Mouse (Mus musculus) thymus, postnatal 36 days (tissue): ENCODE data around the gene Gm49318.

Experiments
- DNase-seq, 2 experiments: peaks; one replicate each; pipeline ENCODE4 v3.0.0; 2022; ENCODE audit warnings: mixed read lengths in 2 of 2

Gene Gm49318

DNA sequence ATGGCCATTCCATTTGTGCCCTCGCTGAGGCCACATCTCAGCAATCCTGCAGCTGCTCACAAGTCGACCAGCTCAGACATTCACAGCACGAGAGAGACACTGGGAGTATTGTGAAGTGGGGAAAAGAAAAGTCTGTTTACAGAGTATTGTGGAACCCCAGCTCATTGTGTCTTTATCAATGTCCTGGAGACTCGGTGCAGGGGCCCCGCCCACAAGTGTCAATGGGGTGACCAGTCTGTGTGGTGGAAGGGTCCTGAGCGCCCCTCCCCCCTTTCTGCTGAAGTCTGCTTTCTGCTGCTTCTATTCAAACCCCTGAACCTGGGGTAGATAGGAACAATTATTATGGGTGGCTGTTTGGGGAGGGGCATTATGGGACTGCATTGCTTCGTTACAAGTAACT is 42.6 kb downstream of the Gm49318 start:
- no peak for DNase-seq

GRCm38 (mm10) chr9:22024592-22024991 is 46.5 kb downstream of the Gm49318 start:
- no peak for DNase-seq

GRCm38 (mm10) chr9:22017208-22017825 is 53.7 kb downstream of the Gm49318 start:
- no peak for DNase-seq

- DNase-seq, result no peak
These were observed 54.8 kb downstream of the Gm49318 start for GRCm38 (mm10) chr9:22016245-22016644.

DNA sequence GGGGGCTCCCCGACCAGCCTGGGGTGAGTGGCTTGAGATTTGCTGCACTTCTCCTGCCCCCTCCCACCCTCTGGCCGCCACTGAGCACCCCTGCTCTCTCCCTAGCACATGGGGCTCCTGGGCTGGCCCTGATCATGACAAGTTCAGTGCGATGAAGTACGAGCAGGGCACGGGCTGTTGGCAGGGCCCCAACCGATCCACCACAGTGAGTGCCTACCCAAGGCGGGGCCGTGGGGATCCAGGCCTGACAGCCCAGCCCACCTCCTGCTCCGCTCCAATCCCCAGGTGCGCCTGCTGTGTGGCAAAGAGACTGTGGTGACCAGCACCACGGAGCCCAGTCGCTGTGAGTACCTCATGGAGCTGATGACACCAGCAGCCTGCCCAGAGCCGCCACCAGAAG is 58.3 kb downstream of the Gm49318 start:
- no peak for DNase-seq

- no peak for DNase-seq
These were observed 60.0 kb downstream of the Gm49318 start for GRCm38 (mm10) chr9:22011055-22011454.

- no peak for DNase-seq
These were observed 66.5 kb downstream of the Gm49318 start for GRCm38 (mm10) chr9:22004546-22004945.

- peak in 1 of 2 experiments; percentile 64 for DNase-seq
These were observed 67.9 kb downstream of the Gm49318 start for GRCm38 (mm10) chr9:22003163-22003554.

DNA sequence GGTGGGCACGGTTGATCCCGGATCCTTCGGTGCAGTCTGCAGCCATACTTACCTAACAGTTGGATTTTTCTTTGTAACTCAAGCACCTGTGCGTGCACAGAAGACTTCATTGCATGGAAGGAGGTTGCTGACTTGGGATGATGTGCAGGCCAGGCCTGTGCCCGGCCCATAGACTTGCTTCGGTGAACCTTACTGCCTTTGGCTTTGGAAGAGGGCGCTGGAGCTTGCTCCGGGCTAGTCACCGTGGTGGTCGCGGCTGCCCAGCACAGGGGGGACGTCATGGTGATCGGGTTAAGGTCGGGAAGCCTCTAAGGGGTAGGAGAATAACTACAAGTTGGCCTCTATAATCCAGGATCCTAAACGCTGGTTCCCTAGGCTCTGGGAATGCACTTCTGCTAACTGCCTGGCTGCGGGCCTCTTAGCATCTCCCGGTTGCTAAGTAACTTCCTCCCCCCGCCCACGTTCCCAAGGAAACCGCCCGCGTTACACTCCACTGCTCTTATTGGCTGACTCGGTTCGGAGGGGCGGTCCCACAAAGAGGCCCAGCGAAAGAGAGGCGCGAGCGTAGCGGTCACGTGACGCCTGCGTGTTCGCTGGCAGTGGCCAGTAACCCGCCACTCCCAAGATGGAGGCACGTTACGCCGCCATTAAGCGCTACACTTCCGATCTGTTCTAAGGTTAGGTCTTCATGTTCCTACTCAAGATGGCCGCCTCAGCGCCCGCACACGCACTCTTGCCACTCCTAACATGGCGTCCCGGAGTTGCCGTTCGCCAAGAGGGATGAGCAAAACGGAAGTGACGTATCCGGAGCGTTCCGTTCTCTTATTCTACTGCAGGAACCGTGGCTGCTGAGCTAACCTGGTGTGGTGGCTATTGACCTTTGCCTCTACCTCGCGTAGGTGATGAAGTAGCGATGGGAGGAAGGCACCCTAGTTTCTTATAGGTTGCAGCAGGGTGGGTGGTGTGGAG is 68.6 kb downstream of the Gm49318 start, which contains the start of the genes Ccdc151 and Prkcsh:
Gene Ccdc151 (minus strand): TSS at position 441 of the 969 bp plus-strand sequence.
Gene Prkcsh (plus strand): TSS at position 613 of the 969 bp plus-strand sequence.
- DNase-seq, result peak; percentile 97 to 99

GRCm38 (mm10) chr9:22001633-22002032 is 69.4 kb downstream of the Gm49318 start:
- DNase-seq, result no peak

DNA sequence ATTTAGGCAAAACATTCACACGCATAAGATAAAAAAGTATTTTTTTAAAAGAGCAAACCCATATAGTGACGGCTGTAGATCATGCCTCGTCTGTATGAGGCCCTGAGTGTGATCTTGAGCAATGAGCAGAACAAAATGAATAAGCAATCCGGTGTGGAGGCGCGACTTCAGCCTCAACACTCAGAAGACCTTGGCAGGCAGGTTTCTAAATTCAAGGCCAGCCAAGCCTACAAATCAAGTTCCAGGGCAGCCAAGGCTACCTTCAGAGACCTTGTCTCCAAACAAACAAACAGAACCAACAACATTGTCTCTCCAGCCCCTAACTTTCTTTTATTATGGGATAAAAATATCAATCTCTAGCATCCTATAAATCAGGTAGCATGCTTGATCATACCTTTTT is 70.8 kb downstream of the Gm49318 start:
- DNase-seq, result no peak

DNA sequence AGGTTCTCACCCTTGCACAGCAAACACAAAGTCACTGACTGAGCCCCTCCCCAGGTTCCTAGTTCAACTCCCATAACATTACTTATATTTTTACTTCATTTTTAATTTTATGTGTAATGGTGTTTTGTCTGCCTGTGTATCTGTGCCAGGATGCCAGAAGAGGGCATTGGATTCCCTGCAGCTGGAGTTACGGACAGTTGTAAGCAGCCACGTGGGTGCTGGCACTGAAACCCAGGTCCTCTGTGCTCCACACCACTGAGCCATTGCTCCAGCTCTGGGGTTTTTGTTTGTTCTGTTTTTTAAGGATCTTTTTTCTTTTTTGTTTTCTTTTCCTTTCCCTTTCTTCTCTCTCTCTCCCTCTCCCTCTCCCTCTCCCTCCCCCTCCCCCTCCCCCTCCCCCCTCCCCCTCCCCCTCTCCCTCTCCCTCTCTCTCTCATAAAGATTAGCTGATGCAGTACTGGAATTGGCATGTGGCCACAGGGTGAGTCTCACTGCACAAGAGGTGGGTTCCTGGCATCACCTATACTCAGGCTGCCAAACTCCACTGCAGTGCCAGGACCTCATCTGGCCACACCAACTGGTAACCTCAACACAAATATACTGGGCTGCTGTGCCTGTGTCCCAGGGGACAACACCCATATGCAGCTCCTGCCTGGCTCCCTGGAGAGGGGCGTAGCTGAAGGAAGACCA is 74.7 kb downstream of the Gm49318 start:
- no peak for DNase-seq

GRCm38 (mm10) chr9:21992227-21992626 is 78.8 kb downstream of the Gm49318 start:
- no peak for DNase-seq

DNA sequence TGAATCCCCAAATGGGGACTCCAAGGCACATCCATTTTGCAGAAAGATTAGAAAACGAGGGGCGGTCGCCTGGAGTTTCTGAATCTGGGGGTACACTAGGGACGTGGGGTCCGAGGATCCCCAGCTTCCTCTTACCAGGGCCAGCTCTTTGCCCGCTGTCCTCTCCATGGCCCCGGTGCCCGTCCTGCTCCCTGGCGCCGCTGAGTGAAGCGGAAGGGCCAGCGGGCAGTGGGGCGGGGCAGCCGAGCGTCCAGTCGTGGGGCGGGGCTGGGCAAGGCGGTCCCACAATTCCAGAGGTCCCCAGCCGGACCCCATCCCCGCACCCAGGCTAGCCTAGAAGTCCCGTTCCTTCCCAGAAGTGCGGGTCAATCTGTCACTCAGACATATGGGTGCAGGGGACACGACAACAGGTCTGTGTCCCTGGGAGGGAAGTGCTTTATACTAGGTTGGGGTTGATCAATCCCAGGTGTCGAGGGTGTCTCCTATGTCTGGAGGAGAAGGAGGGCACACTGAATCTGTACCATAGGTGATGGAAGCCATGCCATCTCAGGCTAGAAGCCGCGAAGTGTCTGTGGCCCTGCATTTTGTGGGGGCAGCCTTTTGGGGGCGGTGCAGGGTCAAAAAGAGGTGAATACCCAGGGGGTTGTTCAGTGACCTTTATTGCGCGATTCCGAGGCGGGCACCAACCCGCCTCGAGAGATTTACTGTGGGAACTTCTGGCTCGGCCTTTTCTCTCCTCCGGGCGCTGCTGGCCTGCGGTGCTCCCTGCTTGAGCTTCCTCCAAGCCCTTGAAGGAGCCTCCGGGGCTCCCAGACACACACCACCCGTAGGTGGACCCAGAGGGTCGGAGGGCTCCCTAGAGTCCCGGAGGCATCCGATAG is 81.6 kb downstream of the Gm49318 start, which contains the start of gene Rgl3:
Gene Rgl3 (minus strand): TSS at position 217 of the 881 bp plus-strand sequence.
- no peak for DNase-seq

DNA sequence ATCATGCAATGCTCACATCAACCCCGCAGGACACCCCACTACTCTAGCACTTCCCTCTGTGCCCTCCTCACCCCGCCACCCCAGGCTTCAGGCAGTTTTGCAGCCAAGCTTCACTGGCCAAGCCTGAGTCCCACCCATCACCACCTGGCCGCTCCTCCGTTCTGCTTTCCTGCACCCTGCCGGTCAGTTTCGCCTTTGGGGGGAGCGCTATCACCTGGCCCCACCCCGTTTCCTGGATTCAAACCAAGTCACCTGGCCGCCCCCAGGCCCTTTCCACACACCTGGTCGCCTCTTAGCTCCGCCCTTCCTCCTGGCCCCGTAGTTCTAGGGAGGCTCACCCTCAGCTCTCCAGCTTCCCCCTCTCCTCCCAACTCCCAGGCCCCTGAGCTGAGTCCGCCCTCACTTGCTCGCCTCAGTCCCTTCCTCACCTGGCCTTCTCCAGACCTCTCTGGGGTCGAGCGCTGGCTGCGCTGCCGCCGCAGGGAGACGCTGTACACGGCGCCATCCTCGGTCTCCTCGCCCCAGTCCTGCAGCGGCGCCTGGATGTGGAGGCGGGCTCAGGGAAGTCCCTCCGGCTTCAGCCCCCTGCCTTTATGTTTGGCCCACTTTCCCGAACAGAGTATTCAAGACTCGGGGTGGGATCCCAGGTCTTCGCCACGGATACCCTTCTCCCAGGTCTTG is 82.5 kb downstream of the Gm49318 start:
- no peak for DNase-seq

- no peak for DNase-seq
These were observed 83.3 kb downstream of the Gm49318 start for GRCm38 (mm10) chr9:21987592-21988342.
